Mouse (Mus musculus): ENCODE measurements around the gene Olfr643. TPM values are rescaled to one million over a fixed set of nuclear protein-coding genes. Genes with fewer than 3 reads are reported as not detected.
"Not testable (repeated sequence)": the region's sequence is repeated elsewhere in the genome, so short reads cannot be mapped to it uniquely, and the experiment has no call there.

The Olfr643 gene
- total RNA-seq, 2 experiments from 2014 or later: not detected

- DNase-seq: no peak
Observed at GRCm38 (mm10) chr7:104018953-104019352, 118.3 kb downstream of the Olfr643 start.

GRCm38 (mm10) chr7:104017203-104017602, 120.0 kb downstream of the Olfr643 start, which contains the start of gene Olfr639:
TSS of gene Olfr639 (minus strand) at chr7:104017303.
- no peak for DNase-seq

- DNase-seq: no peak
Observed at GRCm38 (mm10) chr7:103999124-103999523, 138.1 kb downstream of the Olfr643 start.

- no peak for DNase-seq
Observed at GRCm38 (mm10) chr7:103998446-103998845, 138.8 kb downstream of the Olfr643 start, which contains the start of gene Olfr638. TSS of gene Olfr638 (plus strand) at chr7:103998746.

- DNase-seq: no peak
Observed at GRCm38 (mm10) chr7:103971782-103972181, 165.4 kb downstream of the Olfr643 start.

- no peak for DNase-seq
Observed at GRCm38 (mm10) chr7:103970852-103971251, 166.4 kb downstream of the Olfr643 start, which contains the start of gene Olfr635. TSS of gene Olfr635 (plus strand) at chr7:103971152.

GRCm38 (mm10) chr7:103966873-103967272, 170.3 kb downstream of the Olfr643 start:
- DNase-seq: not testable (repeated sequence)

Other genes starting within 250 kb of the Olfr643 start
- not detected for gene Olfr64, start 242.9 kb downstream of the Olfr643 start, total RNA-seq (2021)
- not detected for gene Olfr65, start 233.9 kb downstream of the Olfr643 start, total RNA-seq (2021)
- not detected for gene Olfr631, start 208.6 kb downstream of the Olfr643 start, total RNA-seq (2021)
- not detected for gene Olfr632, start 203.1 kb downstream of the Olfr643 start, total RNA-seq (2021)
- gene Olfr633, start 193.0 kb downstream of the Olfr643 start, total RNA-seq (2021): not detected
- not detected for gene Olfr635, start 166.3 kb downstream of the Olfr643 start, total RNA-seq (2021)
- not detected for gene Olfr638, start 138.7 kb downstream of the Olfr643 start, total RNA-seq (2021)
- gene Olfr639, start 120.1 kb downstream of the Olfr643 start, total RNA-seq (2021): not detected
- not detected for gene Olfr640, start 111.8 kb downstream of the Olfr643 start, total RNA-seq (2021)
- not detected for gene Olfr641, start 102.0 kb downstream of the Olfr643 start, total RNA-seq (2021)
- not detected for gene Olfr642, start 84.7 kb downstream of the Olfr643 start, total RNA-seq (2021)
- not detected for gene 4930516K23Rik, start 76.0 kb downstream of the Olfr643 start, total RNA-seq (2021)
- gene Olfr644, start 65.5 kb downstream of the Olfr643 start, total RNA-seq (2021): not detected
- not detected for gene Olfr645, start 51.9 kb downstream of the Olfr643 start, total RNA-seq (2021)
- gene Olfr646, start 32.5 kb downstream of the Olfr643 start, total RNA-seq (2021): not detected
- not detected for gene Ubqln5, start 7.6 kb downstream of the Olfr643 start, total RNA-seq (2021)
- gene Ubqln3, start 5.9 kb upstream of the Olfr643 start, total RNA-seq (2021): not detected
- gene Ubqlnl, start 13.2 kb upstream of the Olfr643 start, total RNA-seq (2021): not detected
- gene Olfm5, start 27.4 kb upstream of the Olfr643 start, total RNA-seq (2021): not detected
- gene Olfr648, start 46.0 kb upstream of the Olfr643 start, total RNA-seq (2021): not detected
- gene Olfr649, start 58.6 kb upstream of the Olfr643 start, total RNA-seq (2021): not detected
- under 1 TPM in 1 of 2 experiments, not detected in 1; 0.11 TPM for gene Trim6, start 81.4 kb upstream of the Olfr643 start, total RNA-seq (2021)
- 1 to 10 TPM; 1.0 to 1.6 TPM for gene Trim34a, start 107.1 kb upstream of the Olfr643 start, total RNA-seq (2021)
- 1 to 10 TPM in 1 of 2 experiments, under 1 TPM in 1; 0.99 to 1.1 TPM for gene Trim5, start 150.7 kb upstream of the Olfr643 start, total RNA-seq (2021)
- 1 to 10 TPM; 2.1 to 3.8 TPM for gene Trim12a, start 178.1 kb upstream of the Olfr643 start, total RNA-seq (2021)
- gene Trim34b, start 192.1 kb upstream of the Olfr643 start, total RNA-seq (2021): under 1 TPM in 1 of 2 experiments, not detected in 1; 0.16 TPM
- gene Trim12c, start 216.0 kb upstream of the Olfr643 start, total RNA-seq (2021): 1 to 10 TPM; 2.5 TPM
- not detected for gene Trim30b, start 232.5 kb upstream of the Olfr643 start, total RNA-seq (2021)

Measured in gastrocnemius, postnatal 25 days (tissue).